28 mouse cellular contexts compared by ENCODE assay signal in genomic region chr6:14715129-14715989, GRCm38 (mm10). TPM values are rescaled to one million over a fixed set of nuclear protein-coding genes. Genes with fewer than 3 reads are reported as not detected.
DNase-seq lines count a peak whose midpoint lies in the region; ATAC-seq lines count a peak whose summit lies in the region.
"Had no signal": no experiment of that assay in that cellular context is flagged by ENCODE, and none has a peak within 500 bp of the region (broad histone marks: within the 10 kb centered on the region; RNA-seq: fewer than 3 reads in every experiment).

No protein-coding gene starts in this region.

- H3K4me3 ChIP-seq in lung, embryonic 15.5 days, result no peak overlapping the region
- H3K4me3 ChIP-seq in stomach, embryonic 15.5 days (replicated peaks), result no peak overlapping the region
- H3K4me3 ChIP-seq: embryonic facial prominence, embryonic 12.5 days; embryonic facial prominence, embryonic 15.5 days; heart, adult 2 months; heart, embryonic 10.5 days; heart, embryonic 13.5 days had no signal

- no peaks in the 10 kb centered on the region for H3K36me3 ChIP-seq in lung, embryonic 15.5 days
- no peaks in the 10 kb centered on the region for H3K36me3 ChIP-seq in stomach, embryonic 15.5 days
- H3K36me3 ChIP-seq: embryonic facial prominence, embryonic 12.5 days; embryonic facial prominence, embryonic 15.5 days; heart, embryonic 10.5 days had no signal

- no peak overlapping the region for H3K9ac ChIP-seq in lung, embryonic 15.5 days
- H3K9ac ChIP-seq in stomach, embryonic 15.5 days, result no peak overlapping the region
- H3K9ac ChIP-seq: embryonic facial prominence, embryonic 12.5 days; embryonic facial prominence, embryonic 15.5 days; forebrain, postnatal 0 days; heart, embryonic 13.5 days; hindbrain, embryonic 14.5 days had no signal

- WGBS in lung, embryonic 15.5 days, result 47% methylated on average over 4 of the region's 4 CpGs
- WGBS in stomach, embryonic 15.5 days, result 71% methylated on average over 4 of the region's 4 CpGs

- H3K27ac ChIP-seq in lung, embryonic 15.5 days, result no peak overlapping the region
- no peak overlapping the region for H3K27ac ChIP-seq in stomach, embryonic 15.5 days
- H3K27ac ChIP-seq: embryonic facial prominence, embryonic 12.5 days; embryonic facial prominence, embryonic 15.5 days; heart, adult 2 months; heart, embryonic 10.5 days; heart, embryonic 13.5 days; hindbrain, embryonic 14.5 days had no signal

- no peaks in the 10 kb centered on the region for H3K9me3 ChIP-seq in lung, embryonic 15.5 days
- no peaks in the 10 kb centered on the region for H3K9me3 ChIP-seq in stomach, embryonic 15.5 days
- H3K9me3 ChIP-seq: embryonic facial prominence, embryonic 12.5 days; embryonic facial prominence, embryonic 15.5 days; heart, embryonic 10.5 days; heart, embryonic 13.5 days had no signal

- H3K4me2 ChIP-seq in lung, embryonic 15.5 days, result no peak overlapping the region
- H3K4me2 ChIP-seq in stomach, embryonic 15.5 days, result no peak overlapping the region
- H3K4me2 ChIP-seq: embryonic facial prominence, embryonic 12.5 days; embryonic facial prominence, embryonic 15.5 days; heart, embryonic 13.5 days; hindbrain, embryonic 14.5 days had no signal

- ATAC-seq in lung, embryonic 15.5 days (ENCODE audit: borderline replicate concordance, extremely low read depth, low FRiP score, low TSS enrichment), result peak; percentile 76
- peak; percentile 63; the same call in 1 of the 2 replicates for ATAC-seq in stomach, embryonic 15.5 days (ENCODE audit: insufficient read depth, low FRiP score, low read depth)
- ATAC-seq: CD4-positive, CD25-positive, alpha-beta regulatory T cell, adult 4 months; forebrain, embryonic 14.5 days; forebrain, postnatal 0 days had no signal

- H3K4me1 ChIP-seq in lung, embryonic 15.5 days, result no peaks in the 10 kb centered on the region
- no peaks in the 10 kb centered on the region for H3K4me1 ChIP-seq in stomach, embryonic 15.5 days
- H3K4me1 ChIP-seq: embryonic facial prominence, embryonic 12.5 days; embryonic facial prominence, embryonic 15.5 days; heart, embryonic 10.5 days; heart, embryonic 13.5 days had no signal

- DNase-seq in lung, adult 18-20 months, result no peak
- DNase-seq in lung, postnatal 25 days (ENCODE audit: low spot score), result peak; percentile 48
- no peak for DNase-seq in lung, postnatal 10 days
- no peak for DNase-seq in kidney, adult 8-10 months
- no peak for DNase-seq in thymus, postnatal 10 days (ENCODE audit: low spot score in 2 of 2)
- DNase-seq: adrenal gland, adult 2 months; adrenal gland, postnatal 14 days; cerebellum, adult 11 months; cerebellum, adult 2 months; cerebellum, adult 9-11 months; cerebellum, postnatal 25 days; forebrain, postnatal 0 days; gastrocnemius, postnatal 36 days; heart, adult 2 months; heart, postnatal 14 days; heart, postnatal 4 days had no signal

- no peaks in the 10 kb centered on the region for H3K27me3 ChIP-seq in lung, embryonic 15.5 days
- no peaks in the 10 kb centered on the region for H3K27me3 ChIP-seq in stomach, embryonic 15.5 days (replicated peaks)
- H3K27me3 ChIP-seq: embryonic facial prominence, embryonic 12.5 days; embryonic facial prominence, embryonic 15.5 days; heart, embryonic 13.5 days had no signal

RNA-seq across cellular contexts. Expression of gene Ppp1r3a, which starts 39.7 kb away (rescaled TPM):
- 0.30 and 0.49 TPM in 2 replicates for polyA plus RNA-seq in lung, embryonic 15.5 days (2015; fragmentation: Nextera tagmentation; extraction: Ambion mirVana)
- 0.19 and 0.78 TPM in 2 replicates for polyA plus RNA-seq in stomach, embryonic 15.5 days (2015; fragmentation: Nextera tagmentation; extraction: Ambion mirVana)
- polyA plus RNA-seq: adrenal gland, adult 2 months; C2C12; CD4-positive, CD25-positive, alpha-beta regulatory T cell, adult 4 months; forebrain, embryonic 11.5 days; forebrain, embryonic 14.5 days; forebrain, postnatal 0 days; hindbrain, embryonic 11.5 days; hindbrain, embryonic 14.5 days had no signal
